Mouse (Mus musculus) fat pad, adult 2 months (tissue): ENCODE measurements around the gene Vmn2r41.
"Not testable (repeated sequence)": the region's sequence is repeated elsewhere in the genome, so short reads cannot be mapped to it uniquely, and the experiment has no call there.

Source experiments
- DNase-seq: peaks from one replicate; pipeline ENCODE4 v3.0.0-alpha.2; 2011; ENCODE audit warnings: low read depth, low spot score; ENCODE audit errors: extremely low read depth

Vmn2r41 gene

DNA sequence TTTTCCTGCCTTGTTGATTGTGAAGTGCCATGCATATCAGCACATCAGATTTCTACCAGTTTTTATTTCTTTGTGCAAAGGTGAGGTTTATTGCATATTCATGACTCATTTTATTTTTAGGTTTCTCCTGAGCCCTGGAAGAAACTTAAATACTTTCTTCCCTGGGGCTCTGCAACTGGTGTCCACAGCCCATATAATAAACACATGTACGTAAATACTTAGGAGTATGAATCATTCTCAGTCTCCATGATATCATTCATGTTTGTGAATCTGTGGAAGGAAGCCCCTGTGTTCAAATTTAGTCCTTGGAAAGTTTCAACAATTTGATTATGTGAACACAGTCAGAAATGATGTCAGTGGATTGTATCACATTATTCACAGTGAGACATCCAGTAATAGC is at the start of gene Vmn2r41:
TSS of gene Vmn2r41 (minus strand) at position 101 of the 400 bp plus-strand sequence.
- DNase-seq = not testable (repeated sequence)

DNA sequence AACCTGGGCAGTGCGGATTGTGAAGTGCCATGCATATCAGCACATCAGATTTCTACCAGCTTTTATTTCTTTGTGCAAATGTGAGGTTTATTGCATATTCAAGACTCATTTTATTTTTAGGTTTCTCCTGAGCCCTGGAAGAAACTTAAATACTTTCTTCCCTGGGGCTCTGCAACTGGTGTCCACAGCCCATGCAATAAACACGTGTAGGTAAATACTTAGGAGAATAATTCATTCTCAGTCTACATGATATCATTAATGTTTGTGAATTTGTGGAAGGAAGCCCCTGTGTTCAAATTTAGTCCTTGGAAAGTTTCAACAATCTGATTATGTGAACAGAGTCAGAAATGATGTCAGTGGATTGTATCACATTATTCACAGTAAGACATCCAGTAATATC is 38.8 kb upstream of the Vmn2r41 start, which contains the start of gene Vmn2r42:
TSS of gene Vmn2r42 (minus strand) at position 101 of the 400 bp plus-strand sequence.
- not testable (repeated sequence) for DNase-seq

DNA sequence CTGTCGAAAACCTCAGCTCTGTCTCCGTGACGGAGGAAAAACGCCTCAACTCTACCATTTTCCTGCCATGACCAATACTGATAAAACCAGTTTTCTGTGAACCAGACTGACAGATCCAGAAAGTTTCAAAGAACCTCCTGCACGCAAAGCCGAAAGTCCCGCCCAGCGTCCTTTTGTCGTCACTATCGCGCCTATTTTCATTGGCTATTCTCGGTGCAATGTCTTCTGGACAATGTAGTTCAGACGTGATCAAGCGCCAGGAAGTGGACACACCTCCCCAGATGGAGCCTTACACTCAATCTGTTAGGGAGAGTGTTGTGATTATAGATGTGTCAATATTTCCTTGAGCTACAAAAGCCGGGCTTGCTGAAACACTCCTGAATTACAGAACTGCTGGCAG is 68.6 kb downstream of the Vmn2r41 start:
- DNase-seq = not testable (repeated sequence)
